Mouse (Mus musculus) MEL (cell line): ENCODE measurements around the gene Cby1. TPM values are rescaled to one million over a fixed set of nuclear protein-coding genes. Genes with fewer than 3 reads are reported as not detected.

Experiments
- DNase-seq: peaks from one replicate; pipeline ENCODE4 v3.0.0; 2011; ENCODE audit warnings: low read depth, low spot score
- H3K27ac ChIP-seq: 2 replicates; pipeline ENCODE4 v1.5.1; 2012; ENCODE audit warnings: low read depth, mild to moderate bottlenecking, control low read depth, low read length, moderate library complexity; ENCODE audit not compliant: control insufficient read depth
- H3K27me3 ChIP-seq, 2 experiments: fragments of 150-350 bp in 1 of 2; sonication (generic) in 1 of 2; 2 replicates each; pipeline ENCODE4 v1.6.1; 2012; ENCODE audit warnings: low read length in 2 of 2, mild to moderate bottlenecking in 2 of 2, improper control_type of control experiment in 1 of 2, moderate library complexity in 1 of 2; ENCODE audit not compliant: insufficient read depth in 2 of 2, control insufficient read depth in 1 of 2
- H3K36me3 ChIP-seq, 2 experiments: 2 replicates each; pipeline ENCODE4 v1.6.1; 2012 to 2014; ENCODE audit warnings: low read length in 2 of 2, improper control_type of control experiment in 1 of 2, inconsistent platforms in 1 of 2, mild to moderate bottlenecking in 1 of 2; ENCODE audit not compliant: insufficient read depth in 2 of 2, control insufficient read depth in 1 of 2
- H3K4me1 ChIP-seq, 2 experiments: fragments of 150-350 bp in 1 of 2; sonication (generic) in 1 of 2; 2 replicates each; pipeline ENCODE4 v1.6.1; 2012; ENCODE audit warnings: low read length in 2 of 2, improper control_type of control experiment in 1 of 2, mild to moderate bottlenecking in 1 of 2; ENCODE audit not compliant: insufficient read depth in 2 of 2, control insufficient read depth in 1 of 2
- H3K4me3 ChIP-seq, 2 experiments: fragments of 150-350 bp in 1 of 2; sonication (generic) in 1 of 2; 2 replicates each; pipeline ENCODE4 v1.5.1; 2012; ENCODE audit warnings: low read depth in 2 of 2, low read length in 2 of 2, mild to moderate bottlenecking in 2 of 2, moderate library complexity in 2 of 2, control low read depth in 1 of 2, improper control_type of control experiment in 1 of 2; ENCODE audit not compliant: control insufficient read depth in 1 of 2, insufficient read depth in 1 of 2
- H3K79me2 ChIP-seq: 2 replicates; pipeline ENCODE4 v1.6.1; 2012; ENCODE audit warnings: mild to moderate bottlenecking, low read length, moderate library complexity; ENCODE audit not compliant: control insufficient read depth, poor library complexity, insufficient read depth
- H3K9ac ChIP-seq: 2 replicates; pipeline ENCODE4 v1.6.1; 2012; ENCODE audit warnings: low read depth, mild to moderate bottlenecking, control low read depth, low read length, moderate library complexity; ENCODE audit not compliant: control insufficient read depth, poor library complexity, severe bottlenecking
- H3K9me3 ChIP-seq: fragments of 150-350 bp; sonication (generic); replicated peaks from 2 replicates; pipeline ENCODE4 v1.6.1; 2012; ENCODE audit warnings: mild to moderate bottlenecking, low read length, improper control_type of control experiment, moderate library complexity; ENCODE audit not compliant: insufficient read depth
- CHD2 ChIP-seq: IDR thresholded peaks from 2 replicates; pipeline ENCODE4 v1.6.1; 2011; ENCODE audit warnings: low read length, improper control_type of control experiment
- CTCF ChIP-seq, 3 experiments: IDR thresholded peaks in 2 of 3; conservative IDR thresholded peaks in 1 of 3; 2 replicates each; pipeline ENCODE4 v1.5.1; 2011 to 2012; ENCODE audit warnings: low read length in 3 of 3, low read depth in 2 of 3, mild to moderate bottlenecking in 2 of 3, improper control_type of control experiment in 1 of 3, inconsistent platforms in 1 of 3, mixed read lengths in 1 of 3, moderate library complexity in 1 of 3; ENCODE audit not compliant: control insufficient read depth in 1 of 3, insufficient read depth in 1 of 3, poor library complexity in 1 of 3, severe bottlenecking in 1 of 3
- E2F4 ChIP-seq: IDR thresholded peaks from 2 replicates; pipeline ENCODE4 v1.6.1; 2011; ENCODE audit warnings: low read depth, low read length, improper control_type of control experiment, borderline replicate concordance
- ELF1 ChIP-seq: IDR thresholded peaks from 2 replicates; pipeline ENCODE4 v1.6.1; 2014; ENCODE audit warnings: low read depth, mild to moderate bottlenecking, inconsistent platforms, low read length, improper control_type of control experiment, moderate library complexity
- EP300 ChIP-seq, 2 experiments: IDR thresholded peaks; 2 replicates each; pipeline ENCODE4 v1.6.1; 2011; ENCODE audit warnings: improper control_type of control experiment in 2 of 2, low read length in 2 of 2, low read depth in 1 of 2, mild to moderate bottlenecking in 1 of 2
- ETS1 ChIP-seq: IDR thresholded peaks from 2 replicates; pipeline ENCODE4 v1.6.1; 2012; ENCODE audit warnings: low read depth, mild to moderate bottlenecking, inconsistent platforms, low read length, improper control_type of control experiment, moderate library complexity
- GABPA ChIP-seq: IDR thresholded peaks from 2 replicates; pipeline ENCODE4 v1.6.1; 2012; ENCODE audit warnings: low read depth, mild to moderate bottlenecking, inconsistent platforms, low read length, improper control_type of control experiment, moderate library complexity
- HCFC1 ChIP-seq: IDR thresholded peaks from 2 replicates; pipeline ENCODE4 v1.6.1; 2012; ENCODE audit warnings: low read depth, mild to moderate bottlenecking, inconsistent platforms, low read length, improper control_type of control experiment, moderate library complexity
- JUND ChIP-seq: IDR thresholded peaks from 2 replicates; pipeline ENCODE4 v1.6.1; 2011; ENCODE audit warnings: low read depth, mild to moderate bottlenecking, improper control_type of control experiment, low read length
- MAFK ChIP-seq: IDR thresholded peaks from 2 replicates; pipeline ENCODE4 v1.6.1; 2011; ENCODE audit warnings: low read depth, mild to moderate bottlenecking, low read length, improper control_type of control experiment, borderline replicate concordance
- MAX ChIP-seq: IDR thresholded peaks from 2 replicates; pipeline ENCODE4 v1.6.1; 2011; ENCODE audit warnings: low read length, improper control_type of control experiment
- MAZ ChIP-seq: IDR thresholded peaks from 2 replicates; pipeline ENCODE4 v1.6.1; 2012; ENCODE audit warnings: low read depth, mild to moderate bottlenecking, inconsistent platforms, low read length, improper control_type of control experiment
- MXI1 ChIP-seq: IDR thresholded peaks from 2 replicates; pipeline ENCODE4 v1.6.1; 2011; ENCODE audit warnings: mild to moderate bottlenecking, low read depth, low read length, improper control_type of control experiment
- MYC ChIP-seq: IDR thresholded peaks from 2 replicates; pipeline ENCODE4 v1.6.1; 2011; ENCODE audit warnings: low read depth, mild to moderate bottlenecking, low read length, improper control_type of control experiment, moderate library complexity
- NELFE ChIP-seq: IDR thresholded peaks from 2 replicates; pipeline ENCODE4 v1.6.1; 2011; ENCODE audit warnings: low read depth, low read length, improper control_type of control experiment
- NRF1 ChIP-seq: IDR thresholded peaks from 2 replicates; pipeline ENCODE4 v1.6.1; 2014; ENCODE audit warnings: low read depth, mild to moderate bottlenecking, inconsistent platforms, low read length, improper control_type of control experiment, moderate library complexity; ENCODE audit not compliant: poor library complexity, insufficient read depth, severe bottlenecking
- POLR2A ChIP-seq, 2 experiments: IDR thresholded peaks; 2 replicates each; pipeline ENCODE4 v1.6.1; 2011 to 2012; ENCODE audit warnings: low read length in 2 of 2, mild to moderate bottlenecking in 2 of 2, control low read depth in 1 of 2, improper control_type of control experiment in 1 of 2, low read depth in 1 of 2, moderate library complexity in 1 of 2; ENCODE audit not compliant: control insufficient read depth in 1 of 2, insufficient read depth in 1 of 2, poor library complexity in 1 of 2
- POLR2AphosphoS2 ChIP-seq: IDR thresholded peaks from 2 replicates; pipeline ENCODE4 v1.6.1; 2011; ENCODE audit warnings: low read length, improper control_type of control experiment
- POLR2AphosphoS5 ChIP-seq: IDR thresholded peaks from 2 replicates; pipeline ENCODE4 v1.6.1; 2012; ENCODE audit warnings: low read depth, borderline replicate concordance, mild to moderate bottlenecking, inconsistent platforms, low read length, moderate library complexity, mixed read lengths
- RAD21 ChIP-seq: IDR thresholded peaks from 2 replicates; pipeline ENCODE4 v1.6.1; 2011; ENCODE audit warnings: mild to moderate bottlenecking, low read depth, low read length, improper control_type of control experiment
- RCOR1 ChIP-seq: IDR thresholded peaks from 2 replicates; pipeline ENCODE4 v1.6.1; 2012; ENCODE audit warnings: low read depth, mild to moderate bottlenecking, inconsistent platforms, low read length, improper control_type of control experiment
- SMC3 ChIP-seq: IDR thresholded peaks from 2 replicates; pipeline ENCODE4 v1.6.1; 2011; ENCODE audit warnings: low read depth, low read length, improper control_type of control experiment
- TAL1 ChIP-seq: IDR thresholded peaks from 2 replicates; pipeline ENCODE4 v1.6.1; 2012; ENCODE audit warnings: mild to moderate bottlenecking, inconsistent platforms, low read length, moderate library complexity, mixed read lengths
- TBP ChIP-seq: IDR thresholded peaks from 2 replicates; pipeline ENCODE4 v1.8.0; 2011; ENCODE audit warnings: low read depth, low read length, improper control_type of control experiment
- UBTF ChIP-seq: IDR thresholded peaks from 2 replicates; pipeline ENCODE4 v1.6.1; 2012; ENCODE audit warnings: low read depth, mild to moderate bottlenecking, inconsistent platforms, low read length, improper control_type of control experiment, moderate library complexity, borderline replicate concordance; ENCODE audit not compliant: insufficient read depth
- USF1 ChIP-seq: IDR thresholded peaks from 2 replicates; pipeline ENCODE4 v1.6.1; 2014; ENCODE audit warnings: low read depth, mild to moderate bottlenecking, inconsistent platforms, low read length, improper control_type of control experiment, moderate library complexity
- USF2 ChIP-seq, 2 experiments: IDR thresholded peaks; 2 replicates each; pipeline ENCODE4 v1.6.1; 2011 to 2012; ENCODE audit warnings: improper control_type of control experiment in 2 of 2, low read length in 2 of 2, borderline replicate concordance in 1 of 2, inconsistent platforms in 1 of 2, low read depth in 1 of 2, mild to moderate bottlenecking in 1 of 2; ENCODE audit not compliant: insufficient read depth in 1 of 2
- ZC3H11A ChIP-seq: IDR thresholded peaks from 2 replicates; pipeline ENCODE4 v1.6.1; 2012; ENCODE audit warnings: low read depth, mild to moderate bottlenecking, inconsistent platforms, low read length, improper control_type of control experiment
- ZMIZ1 ChIP-seq: IDR thresholded peaks from 2 replicates; pipeline ENCODE4 v1.6.1; 2012; ENCODE audit warnings: low read depth, mild to moderate bottlenecking, inconsistent platforms, low read length, improper control_type of control experiment, moderate library complexity
- ZNF384 ChIP-seq: IDR thresholded peaks from 2 replicates; pipeline ENCODE4 v1.6.1; 2012; ENCODE audit warnings: low read depth, mild to moderate bottlenecking, inconsistent platforms, low read length, improper control_type of control experiment
- polyA plus RNA-seq, 2 experiments: library from polyadenylated mRNA; stranded (reverse) in 1 of 2; unstranded in 1 of 2; fragments of >175 nt in 1 of 2; fragments of >200 nt in 1 of 2; gene quantifications; 2 replicates each; pipeline versions ENCODE4 v1.2.1 to v1.2.4; 2012; ENCODE audit warnings: low replicate concordance in 2 of 2, low read depth in 1 of 2; ENCODE audit not compliant: insufficient read length in 2 of 2, insufficient read depth in 1 of 2, missing spikeins in 1 of 2
- total RNA-seq: library from RNA; depleted of rRNA; stranded (reverse); fragments of 300-350 nt; gene quantifications from 2 replicates; pipeline ENCODE4 v1.2.3, GENCODE M21; 2012

The Cby1 gene
- total and polyA plus RNA-seq, 3 experiments = 34.3 to 56.2 TPM; not detected in 1

GRCm38 (mm10) chr15:79657837-79658530 lies 1.0 kb upstream of the Cby1 start (continued):
- TF ChIP-seq EP300 (IDR thresholded peaks at IDR 0.05; ENCODE audit: low read depth in 1 of 2, low read length in 2 of 2) (peak; percentile 33 to 37; a peak in 2 of 4 replicates), ELF1 (no peak), ZC3H11A (peak; percentile 34; the same call in 1 of the 2 replicates), MXI1 (peak; percentile 72), USF1 (no peak), JUND (no peak), MYC (0 out of 2 replicates have a peak, but pooled peaks have one; percentile 27), E2F4 (no peak), TAL1 (no peak), MAFK (no peak), MAZ (no peak), GABPA (no peak), CHD2 (no peak), MAX (0 out of 2 replicates have a peak, but pooled peaks have one; percentile 33), NELFE (no peak), ETS1 (peak; percentile 13; the same call in 1 of the 2 replicates), TBP (0 out of 2 replicates have a peak, but pooled peaks have one; percentile 22), USF2 (IDR thresholded peaks at IDR 0.05; ENCODE audit: borderline replicate concordance in 1 of 2, insufficient read depth in 1 of 2, low read depth in 1 of 2, low read length in 2 of 2) (no peak), RAD21 (peak; percentile 54), SMC3 (peak; percentile 47; the same call in 1 of the 2 replicates)
- TF ChIP-seq, all 39 proteins: peak for 13

GRCm38 (mm10) chr15:79661852-79662251 lies 2.9 kb downstream of the Cby1 start:
- no peaks in the 10 kb centered on the region for H3K27me3 ChIP-seq
- H3K27ac ChIP-seq = no peak overlapping the region
- H3K36me3 ChIP-seq = peaks cover 0 to 7% of the 10 kb centered on the region in 2 experiments; a peak in 2 of 4 replicates
- H3K79me2 ChIP-seq = no peaks in the 10 kb centered on the region; the same call in 1 of the 2 replicates
- peaks cover 0 to 8% of the 10 kb centered on the region in 2 experiments; a peak in 2 of 4 replicates for H3K4me1 ChIP-seq
- H3K4me3 ChIP-seq = no peak overlapping the region
- no peak overlapping the region for H3K9ac ChIP-seq
- no peaks in the 10 kb centered on the region for H3K9me3 ChIP-seq
- peak; percentile 81 for DNase-seq
- TF ChIP-seq POLR2AphosphoS2 (no peak), MXI1 (no peak), CTCF (IDR thresholded peaks at IDR 0.05 in 2 of 3, conservative IDR thresholded peaks at IDR 0.05 in 1 of 3; ENCODE audit: control insufficient read depth in 1 of 3, insufficient read depth in 1 of 3, low read depth in 2 of 3, low read length in 3 of 3, poor library complexity in 1 of 3, severe bottlenecking in 1 of 3) (peak; percentile 69 to 81 (median 80)), ZMIZ1 (no peak), CHD2 (no peak), MYC (no peak), ETS1 (no peak), HCFC1 (no peak), RCOR1 (no peak), E2F4 (no peak), NRF1 (no peak), POLR2AphosphoS5 (no peak), RAD21 (peak; percentile 38), UBTF (no peak), ZC3H11A (no peak), SMC3 (peak; percentile 34), TAL1 (no peak), MAFK (no peak), ZNF384 (no peak), EP300 (IDR thresholded peaks at IDR 0.05; ENCODE audit: low read depth in 1 of 2, low read length in 2 of 2) (no peak), POLR2A (IDR thresholded peaks at IDR 0.05; ENCODE audit: control insufficient read depth in 1 of 2, insufficient read depth in 1 of 2, low read depth in 1 of 2, low read length in 2 of 2, poor library complexity in 1 of 2) (no peak)
